Mouse (Mus musculus): ENCODE results near the gene Snx22. TPM values are rescaled to one million over a fixed set of nuclear protein-coding genes. Genes with fewer than 3 reads are reported as not detected.

Gene Snx22
- polyA plus RNA-seq, 1 experiment from 2014 or later, result 29.6 TPM

DNA sequence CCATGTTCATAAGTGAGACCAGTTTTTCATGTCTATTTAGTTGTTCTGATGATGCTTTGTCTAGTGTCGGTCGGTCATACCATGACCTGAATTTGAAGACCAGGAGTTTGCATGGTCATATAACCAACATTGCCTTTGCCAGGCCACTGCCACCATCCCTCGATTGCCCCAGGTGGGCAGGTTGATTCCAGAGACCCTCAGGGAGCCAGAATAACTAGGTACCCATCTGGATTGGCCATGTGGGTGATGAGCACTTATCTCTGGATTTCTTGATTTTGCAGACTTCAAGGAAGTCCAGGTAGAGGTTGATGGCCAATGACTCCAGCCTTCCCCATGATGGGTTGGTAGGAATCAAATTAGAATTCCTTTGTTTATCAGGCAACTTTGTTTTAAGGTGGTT lies 26.3 kb downstream of the Snx22 start:
- Histone ChIP-seq H3K27me3 (replicated peaks) (no peaks in the 10 kb centered on the region), H3K27ac (no peak overlapping the region), H3K4me2 (no peak overlapping the region), H3K9ac (no peak overlapping the region), H3K9me3 (replicated peaks) (no peaks in the 10 kb centered on the region), H3K4me3 (no peak overlapping the region), H3K36me3 (peaks cover 19% of the 10 kb centered on the region), H3K4me1 (no peaks in the 10 kb centered on the region)
- ATAC-seq, result no peak
- 87% methylated on average over 3 of the region's 3 CpGs for WGBS (ENCODE audit: insufficient replicate concordance)

- Histone ChIP-seq H3K27ac (no peak overlapping the region), H3K36me3 (peaks cover 19% of the 10 kb centered on the region), H3K9me3 (replicated peaks) (no peaks in the 10 kb centered on the region), H3K9ac (no peak overlapping the region), H3K4me3 (no peak overlapping the region), H3K4me2 (no peak overlapping the region), H3K4me1 (no peaks in the 10 kb centered on the region), H3K27me3 (replicated peaks) (no peaks in the 10 kb centered on the region)
- WGBS (ENCODE audit: insufficient replicate concordance), result 70% methylated on average over 4 of the region's 4 CpGs
- ATAC-seq, result no peak
Measured at GRCm38 (mm10) chr9:66042331-66042730, 27.2 kb downstream of the Snx22 start.

GRCm38 (mm10) chr9:66040801-66041200 lies 28.7 kb downstream of the Snx22 start:
- no peaks in the 10 kb centered on the region for H3K4me1 ChIP-seq
- no peak overlapping the region for H3K4me3 ChIP-seq
- ATAC-seq, result no peak
- H3K27me3 ChIP-seq (replicated peaks), result no peaks in the 10 kb centered on the region
- H3K27ac ChIP-seq, result no peak overlapping the region
- WGBS (ENCODE audit: insufficient replicate concordance), result 65% methylated on average over 3 of the region's 3 CpGs
- H3K4me2 ChIP-seq, result no peak overlapping the region
- H3K9ac ChIP-seq, result no peak overlapping the region
- no peaks in the 10 kb centered on the region for H3K9me3 ChIP-seq (replicated peaks)
- peaks cover 20% of the 10 kb centered on the region for H3K36me3 ChIP-seq

DNA sequence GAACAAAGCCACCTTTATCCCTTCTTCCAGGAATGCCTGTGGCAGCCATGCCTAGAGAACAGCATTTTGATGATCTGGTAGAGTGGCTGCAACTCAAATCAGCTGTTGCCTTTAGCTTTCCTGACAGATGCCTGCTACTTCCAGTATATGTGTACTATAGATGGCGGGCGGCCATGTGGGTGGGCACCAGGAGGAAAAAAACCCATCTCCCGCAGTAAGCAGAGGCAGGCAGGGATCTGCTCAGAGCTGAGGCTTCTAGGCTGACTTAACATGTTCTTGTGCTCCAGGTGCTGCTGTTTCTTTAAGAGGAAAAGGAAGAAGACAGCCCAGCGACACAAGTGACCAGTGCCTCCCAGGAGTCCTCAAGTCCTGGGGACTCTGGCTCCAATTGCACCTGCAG lies 30.2 kb downstream of the Snx22 start:
- ATAC-seq, result no peak
- H3K4me3 ChIP-seq, result no peak overlapping the region
- H3K27ac ChIP-seq, result no peak overlapping the region
- H3K4me2 ChIP-seq, result no peak overlapping the region
- H3K9me3 ChIP-seq (replicated peaks), result no peaks in the 10 kb centered on the region
- no peaks in the 10 kb centered on the region for H3K4me1 ChIP-seq
- WGBS (ENCODE audit: insufficient replicate concordance), result 77% methylated on average over 4 of the region's 4 CpGs
- no peaks in the 10 kb centered on the region for H3K27me3 ChIP-seq (replicated peaks)
- H3K9ac ChIP-seq, result no peak overlapping the region
- peaks cover 25% of the 10 kb centered on the region for H3K36me3 ChIP-seq

GRCm38 (mm10) chr9:66038581-66038980 lies 30.9 kb downstream of the Snx22 start:
- peaks cover 25% of the 10 kb centered on the region for H3K36me3 ChIP-seq
- no peak overlapping the region for H3K27ac ChIP-seq

DNA sequence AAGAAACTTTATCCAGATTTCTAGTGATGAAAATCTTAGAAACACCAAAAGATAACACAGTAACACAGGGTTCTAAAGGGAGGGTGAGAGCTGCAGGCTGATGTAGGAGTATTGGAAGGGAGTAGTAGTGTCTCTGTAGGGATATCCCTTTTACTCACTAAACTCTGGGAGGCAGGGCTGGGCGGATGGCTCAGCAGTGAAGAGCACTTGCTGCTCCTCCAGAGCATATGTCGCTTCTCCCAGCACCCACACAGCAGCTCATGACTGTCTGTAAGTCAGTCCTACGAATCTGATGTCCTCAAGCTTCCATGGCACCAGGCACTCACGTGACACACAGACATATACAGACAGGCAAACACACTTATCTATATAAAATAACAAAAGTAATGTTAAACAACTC lies 31.4 kb downstream of the Snx22 start:
- Histone ChIP-seq H3K4me1 (no peaks in the 10 kb centered on the region), H3K27ac (no peak overlapping the region), H3K9me3 (replicated peaks) (no peaks in the 10 kb centered on the region), H3K4me2 (no peak overlapping the region), H3K4me3 (no peak overlapping the region), H3K9ac (no peak overlapping the region), H3K36me3 (peaks cover 27% of the 10 kb centered on the region), H3K27me3 (replicated peaks) (no peaks in the 10 kb centered on the region)
- WGBS (ENCODE audit: insufficient replicate concordance), result 79% methylated on average over 4 of the region's 4 CpGs
- ATAC-seq, result no peak

More at GRCm38 (mm10) chr9:66038581-66038980, 30.9 kb downstream of the Snx22 start:
- Histone ChIP-seq H3K4me3 (no peak overlapping the region), H3K4me2 (no peak overlapping the region), H3K9ac (no peak overlapping the region), H3K9me3 (replicated peaks) (no peaks in the 10 kb centered on the region), H3K4me1 (no peaks in the 10 kb centered on the region), H3K27me3 (replicated peaks) (no peaks in the 10 kb centered on the region)
- 89% methylated on average over 4 of the region's 4 CpGs for WGBS (ENCODE audit: insufficient replicate concordance)
- ATAC-seq, result no peak

- Histone ChIP-seq H3K9ac (no peak overlapping the region), H3K4me1 (no peaks in the 10 kb centered on the region), H3K27me3 (replicated peaks) (no peaks in the 10 kb centered on the region), H3K4me2 (no peak overlapping the region), H3K9me3 (replicated peaks) (no peaks in the 10 kb centered on the region), H3K4me3 (no peak overlapping the region), H3K27ac (no peak overlapping the region), H3K36me3 (peaks cover 20% of the 10 kb centered on the region; the same call in 1 of the 2 replicates)
- ATAC-seq, result no peak
Measured at GRCm38 (mm10) chr9:66020601-66021000, 48.9 kb downstream of the Snx22 start.

Other genes starting within 250 kb of the Snx22 start
- gene Zfp609, start 242.2 kb downstream of the Snx22 start, polyA plus RNA-seq (2016; fragmentation: Nextera tagmentation; extraction: Ambion mirVana), result 3.3 and 3.8 TPM in 2 replicates
- 126 TPM in 2 replicates for gene Pclaf, start 179.5 kb downstream of the Snx22 start, polyA plus RNA-seq (2016; fragmentation: Nextera tagmentation; extraction: Ambion mirVana)
- gene Trip4, start 160.9 kb downstream of the Snx22 start, polyA plus RNA-seq (2016; fragmentation: Nextera tagmentation; extraction: Ambion mirVana), result 17.4 and 18.3 TPM in 2 replicates
- 7.1 and 7.4 TPM in 2 replicates for gene Csnk1g1, start 160.8 kb downstream of the Snx22 start, polyA plus RNA-seq (2016; fragmentation: Nextera tagmentation; extraction: Ambion mirVana)
- gene Ppib, start 9.5 kb downstream of the Snx22 start, polyA plus RNA-seq (2016; fragmentation: Nextera tagmentation; extraction: Ambion mirVana), result 392 and 399 TPM in 2 replicates
- gene Snx1, start 56.9 kb upstream of the Snx22 start, polyA plus RNA-seq (2016; fragmentation: Nextera tagmentation; extraction: Ambion mirVana), result 89.6 and 95.1 TPM in 2 replicates
- gene Ciao2a, start 56.9 kb upstream of the Snx22 start, polyA plus RNA-seq (2016; fragmentation: Nextera tagmentation; extraction: Ambion mirVana), result 199 TPM in 2 replicates
- 12.3 and 16.4 TPM in 2 replicates for gene Dapk2, start 88.5 kb upstream of the Snx22 start, polyA plus RNA-seq (2016; fragmentation: Nextera tagmentation; extraction: Ambion mirVana)